Mouse (Mus musculus) layer of hippocampus, adult 9-11 months (tissue): ENCODE data around the gene Gm3739.
"Not testable (repeated sequence)": the region's sequence is repeated elsewhere in the genome, so short reads cannot be mapped to it uniquely, and the experiment has no call there.

Experiments used
- DNase-seq: peaks from one replicate; pipeline ENCODE4 v3.0.0; 2022

The Gm3739 gene

DNA sequence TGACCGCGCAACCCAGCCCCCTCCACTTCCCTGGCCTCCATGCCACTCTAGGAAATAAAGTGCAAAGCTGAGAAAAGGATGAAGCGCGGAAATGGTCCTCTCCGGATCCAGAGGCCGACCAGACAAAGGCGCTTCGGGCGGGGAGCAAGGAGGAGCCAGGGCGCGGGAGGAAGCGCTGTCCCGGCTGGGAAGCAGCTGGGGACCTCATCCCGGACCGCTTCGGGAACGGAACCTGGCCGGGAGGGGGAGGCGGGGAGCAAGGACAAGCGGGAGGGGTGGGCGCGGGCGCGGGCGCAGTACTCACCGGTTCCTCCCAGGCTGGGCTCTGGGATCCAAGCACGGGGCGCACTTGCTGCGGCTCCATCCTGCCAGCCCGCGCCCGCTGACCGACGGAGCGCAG lies at the start of gene Gm3739:
TSS of gene Gm3739 (minus strand) at position 389 of the 400 bp plus-strand sequence.
- DNase-seq = peak; percentile 3

DNA sequence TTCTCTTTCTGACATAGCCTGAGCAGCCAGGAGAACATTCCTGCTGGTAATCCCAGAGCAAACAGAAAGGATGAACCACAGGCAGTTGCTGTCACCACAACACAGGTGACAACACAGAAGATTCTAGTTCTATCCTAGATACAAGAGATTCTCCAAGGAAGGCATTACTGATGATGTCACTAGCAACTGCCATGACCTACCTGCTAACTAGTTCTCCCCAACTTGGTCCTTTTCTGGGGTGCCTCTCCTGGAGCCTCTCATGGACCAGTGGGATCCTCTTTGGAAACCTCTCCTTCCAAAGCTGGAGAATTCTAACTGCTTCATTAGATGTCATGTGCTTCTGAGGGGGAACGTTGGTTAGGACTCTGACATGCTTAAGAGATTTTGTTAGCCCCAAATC lies 17.4 kb upstream of the Gm3739 start, which contains the start of gene Gm5797:
TSS of gene Gm5797 (minus strand) at position 101 of the 400 bp plus-strand sequence.
- not testable (repeated sequence) for DNase-seq

DNA sequence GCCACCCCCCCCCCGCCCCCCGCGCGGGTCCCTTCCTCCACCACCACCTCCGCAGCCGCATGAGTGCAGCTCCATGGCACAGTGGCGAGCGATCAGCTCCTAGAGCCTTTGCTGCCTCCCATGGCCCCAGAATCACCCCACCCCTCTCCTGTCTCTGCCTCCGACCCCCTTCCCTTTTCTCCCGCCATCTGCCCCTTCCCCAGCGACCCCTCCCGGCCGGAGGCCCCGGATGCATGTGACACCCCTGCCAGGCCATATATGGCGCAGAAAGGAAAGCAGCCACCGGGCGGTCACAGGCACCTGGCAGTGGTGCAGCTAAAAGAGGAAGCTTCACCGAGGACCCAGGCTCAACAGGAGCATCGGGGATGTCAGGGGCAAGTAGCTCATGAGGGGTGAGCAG lies 244 bp upstream of the Gm3739 start:
- peak; percentile 9 for DNase-seq

GRCm38 (mm10) chr14:7264614-7265013 lies 50.2 kb downstream of the Gm3739 start, which contains the start of gene Gm3727:
Gene Gm3727 (minus strand): TSS chr14:7264714.
- DNase-seq = not testable (repeated sequence)
